Mouse (Mus musculus): ENCODE results near the gene Eml3. TPM values are rescaled to one million over a fixed set of nuclear protein-coding genes. Genes with fewer than 3 reads are reported as not detected.
"Not testable (repeated sequence)": the region's sequence is repeated elsewhere in the genome, so short reads cannot be mapped to it uniquely, and the experiment has no call there.

The Eml3 gene
- total RNA-seq, 1 experiment from 2014 or later, result 25.4 TPM

DNA sequence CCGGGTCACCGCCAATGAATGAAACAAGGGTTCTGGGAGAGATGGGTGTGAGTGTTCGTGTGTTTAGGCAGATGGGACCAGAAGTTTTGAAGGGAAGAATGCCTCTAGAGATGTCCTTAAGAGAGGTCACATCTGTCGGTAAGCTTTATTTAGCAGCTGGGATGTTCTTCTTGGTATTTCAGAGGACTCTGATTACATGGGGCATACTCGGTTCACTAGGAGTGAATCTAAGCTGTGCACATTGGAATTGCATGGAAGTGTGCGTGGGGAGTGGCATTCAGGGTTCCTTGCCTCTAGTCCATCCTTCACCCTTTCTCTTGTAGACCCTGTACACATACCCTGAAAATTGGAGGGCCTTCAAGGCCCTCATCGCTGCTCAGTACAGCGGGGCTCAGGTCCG lies 38.5 kb downstream of the Eml3 start:
- ATAC-seq (replicated peaks in 1 of 2; ENCODE audit: insufficient read depth in 1 of 2, low FRiP score in 2 of 2, low TSS enrichment in 1 of 2, low read depth in 1 of 2, poor library complexity in 2 of 2, severe bottlenecking in 2 of 2), result no peak

DNA sequence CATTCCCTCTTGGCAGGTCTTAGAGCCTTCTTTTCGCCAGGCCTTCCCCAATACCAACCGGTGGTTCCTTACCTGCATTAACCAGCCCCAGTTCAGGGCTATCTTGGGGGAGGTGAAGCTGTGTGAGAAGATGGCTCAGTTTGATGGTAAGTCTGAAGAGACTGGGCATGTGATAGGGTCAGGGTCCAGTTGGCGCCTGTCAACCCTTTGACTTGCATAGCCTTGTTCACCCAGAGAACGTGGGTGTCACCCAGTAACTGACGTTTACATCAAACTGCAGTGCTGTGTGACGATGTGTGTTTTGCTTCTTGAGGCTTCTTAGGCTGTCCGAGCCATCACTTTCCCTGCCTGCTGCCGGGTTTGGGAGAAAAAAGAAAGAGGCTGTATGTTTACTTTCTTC lies 43.1 kb downstream of the Eml3 start:
- ATAC-seq (replicated peaks in 1 of 2; ENCODE audit: insufficient read depth in 1 of 2, low FRiP score in 2 of 2, low TSS enrichment in 1 of 2, low read depth in 1 of 2, poor library complexity in 2 of 2, severe bottlenecking in 2 of 2), result not testable (repeated sequence)

DNA sequence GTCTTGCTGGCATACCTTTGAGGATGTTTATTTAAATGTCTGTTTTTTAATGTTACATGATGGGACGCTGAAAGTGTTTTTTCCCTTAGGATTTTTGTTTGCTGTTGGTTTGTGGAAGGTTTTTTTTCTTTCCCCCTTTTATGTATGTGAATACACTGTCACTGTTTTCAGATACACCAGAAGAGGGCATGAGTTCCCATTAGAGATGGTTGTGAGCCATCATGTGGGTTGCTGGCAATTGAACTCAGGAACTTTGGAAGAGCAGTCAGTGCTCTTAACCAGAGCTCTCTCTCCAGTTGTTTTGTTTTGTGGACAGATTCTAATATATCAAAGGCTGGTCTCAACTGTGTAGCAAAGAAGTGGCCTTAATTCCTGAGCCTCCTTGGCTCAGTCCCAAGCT lies 45.3 kb downstream of the Eml3 start:
- no peak for ATAC-seq (replicated peaks in 1 of 2; ENCODE audit: insufficient read depth in 1 of 2, low FRiP score in 2 of 2, low TSS enrichment in 1 of 2, low read depth in 1 of 2, poor library complexity in 2 of 2, severe bottlenecking in 2 of 2)

DNA sequence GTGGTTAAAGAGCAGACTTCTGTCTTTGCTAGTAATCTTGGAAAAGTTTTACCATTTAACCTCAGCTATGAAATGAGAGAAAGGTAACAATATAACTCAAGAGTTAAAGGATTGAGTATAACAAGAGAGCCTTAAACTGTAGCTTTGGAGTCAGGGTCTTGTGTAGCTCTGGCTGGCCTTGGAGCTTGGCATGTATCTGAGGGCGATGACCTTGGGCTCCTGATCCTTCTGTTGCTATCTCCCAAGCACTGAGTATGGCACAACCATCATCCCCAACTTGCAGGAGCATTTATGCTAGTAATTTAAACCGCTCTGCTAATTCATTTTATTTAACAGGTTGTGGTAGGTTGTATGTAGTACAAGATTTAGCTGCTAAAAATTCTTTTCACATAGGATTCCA lies 46.1 kb downstream of the Eml3 start:
- no peak for ATAC-seq (replicated peaks in 1 of 2; ENCODE audit: insufficient read depth in 1 of 2, low FRiP score in 2 of 2, low TSS enrichment in 1 of 2, low read depth in 1 of 2, poor library complexity in 2 of 2, severe bottlenecking in 2 of 2)

DNA sequence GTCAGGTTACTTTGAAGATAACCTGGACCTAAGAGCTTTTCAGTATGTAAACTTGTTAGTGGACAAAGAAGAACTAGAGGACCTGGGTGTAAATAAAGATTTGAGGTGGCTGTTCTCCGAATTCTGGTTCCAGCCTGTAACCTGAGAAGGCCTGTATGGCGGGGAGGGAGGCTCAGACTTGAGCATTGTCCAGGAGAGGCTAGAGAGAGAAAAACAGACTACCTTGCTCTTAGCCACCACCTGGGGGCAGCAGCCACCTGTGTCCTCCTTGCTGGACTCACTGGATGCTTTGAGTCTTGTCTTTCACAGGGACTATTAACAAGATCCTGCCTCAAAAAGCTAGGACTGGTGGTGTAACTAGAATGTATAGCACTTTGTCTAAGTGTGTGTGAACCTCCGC lies 47.2 kb downstream of the Eml3 start:
- peak; percentile 62 to 69; a peak in 3 of 4 replicates for ATAC-seq (replicated peaks in 1 of 2; ENCODE audit: insufficient read depth in 1 of 2, low FRiP score in 2 of 2, low TSS enrichment in 1 of 2, low read depth in 1 of 2, poor library complexity in 2 of 2, severe bottlenecking in 2 of 2)

DNA sequence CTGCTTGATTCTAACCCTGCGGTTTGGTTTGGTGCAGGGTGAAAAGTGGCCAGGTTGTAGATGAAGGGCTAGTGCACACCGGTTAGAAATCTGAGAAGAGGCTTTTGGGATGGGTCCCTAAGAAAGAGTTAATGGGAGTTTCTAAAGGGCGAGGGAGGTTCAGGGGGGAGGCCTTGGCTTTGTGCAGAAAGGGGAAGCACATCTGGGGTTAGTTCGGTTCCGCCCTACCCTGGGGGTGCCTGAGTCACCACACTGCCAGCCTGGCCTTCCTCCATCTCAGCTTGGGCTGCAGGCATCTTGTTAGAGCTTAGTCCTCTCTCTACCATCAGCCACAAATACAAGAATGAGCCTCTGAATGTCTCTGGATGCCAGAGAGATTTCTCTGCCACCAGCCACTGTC lies 51.4 kb downstream of the Eml3 start:
- peak; percentile 46 to 66 for ATAC-seq (replicated peaks in 1 of 2; ENCODE audit: insufficient read depth in 1 of 2, low FRiP score in 2 of 2, low TSS enrichment in 1 of 2, low read depth in 1 of 2, poor library complexity in 2 of 2, severe bottlenecking in 2 of 2)

DNA sequence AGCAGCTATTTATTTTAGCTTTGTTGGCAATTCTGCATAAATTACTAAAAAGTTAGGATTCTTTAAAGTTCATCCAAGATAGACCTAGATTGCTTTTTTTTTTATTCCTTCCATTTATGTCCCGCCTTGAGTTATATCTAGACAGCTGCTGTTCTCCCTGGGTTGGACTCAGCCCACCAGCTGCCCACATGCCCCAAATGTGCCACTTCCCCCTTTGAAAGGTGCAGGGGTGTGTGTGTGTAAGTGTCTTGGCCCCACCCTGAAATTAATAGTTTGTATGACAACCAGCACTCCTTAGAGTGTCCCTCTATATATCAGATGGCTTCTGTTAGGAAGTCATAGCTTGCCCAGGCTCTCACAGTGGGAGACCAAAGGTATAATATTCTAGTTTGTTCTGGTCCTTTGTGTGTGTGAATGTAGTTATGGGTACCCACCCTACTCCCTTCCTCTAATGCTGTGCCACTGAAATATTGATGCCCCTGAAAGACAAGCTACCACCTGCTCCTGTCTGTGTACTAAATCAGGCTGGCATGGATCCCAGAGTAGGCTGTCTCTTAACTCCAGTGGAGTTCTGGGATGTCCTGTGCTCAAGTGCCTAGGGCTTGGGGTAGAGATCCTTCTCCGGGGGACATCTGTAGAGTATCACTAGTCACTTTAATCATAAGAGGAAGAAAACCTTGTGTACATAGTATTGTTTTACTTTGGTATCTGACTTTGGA lies 52.3 kb downstream of the Eml3 start:
- no peak for ATAC-seq (replicated peaks in 1 of 2; ENCODE audit: insufficient read depth in 1 of 2, low FRiP score in 2 of 2, low TSS enrichment in 1 of 2, low read depth in 1 of 2, poor library complexity in 2 of 2, severe bottlenecking in 2 of 2)

DNA sequence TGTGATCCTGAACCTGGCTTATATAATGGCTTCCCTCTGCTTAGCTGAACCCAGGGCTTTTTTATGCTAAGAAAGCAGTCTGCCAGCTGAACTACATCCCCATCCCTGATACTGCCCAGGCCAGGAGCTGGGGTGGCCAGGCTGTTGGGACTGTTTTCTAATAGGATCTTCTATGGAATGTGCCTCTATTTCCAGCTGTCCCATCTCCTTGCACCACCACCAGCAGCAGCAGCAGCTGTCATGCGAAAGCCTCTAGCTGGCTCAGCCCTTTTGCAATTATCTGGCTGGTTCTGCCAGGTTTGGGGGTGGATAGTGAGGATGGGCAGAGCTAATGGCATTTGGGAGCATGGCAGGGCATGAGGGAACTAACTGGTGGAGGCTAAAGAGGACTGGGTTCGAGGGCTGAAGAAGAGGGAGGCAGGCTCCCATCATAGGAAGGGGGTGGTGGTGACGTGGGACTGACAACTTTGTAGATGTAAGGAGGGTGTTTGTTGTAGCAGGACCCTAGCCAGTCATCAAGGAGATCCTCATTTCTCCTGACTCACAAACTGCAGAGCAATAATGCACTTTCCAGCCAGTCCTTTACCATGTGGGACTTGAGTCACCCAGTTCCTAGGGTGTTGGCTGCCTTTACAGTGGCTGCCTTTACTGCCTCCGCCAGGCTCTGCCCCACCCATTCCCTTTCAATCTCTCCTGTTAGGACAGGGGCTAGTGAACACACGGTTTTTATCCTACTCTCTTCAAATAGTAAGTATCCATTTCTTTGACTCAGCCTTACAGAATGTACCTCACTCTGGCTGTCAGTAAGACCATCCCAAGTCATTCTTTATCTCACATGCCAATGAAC lies 53.2 kb downstream of the Eml3 start:
- ATAC-seq (replicated peaks in 1 of 2; ENCODE audit: insufficient read depth in 1 of 2, low FRiP score in 2 of 2, low TSS enrichment in 1 of 2, low read depth in 1 of 2, poor library complexity in 2 of 2, severe bottlenecking in 2 of 2), result no peak

DNA sequence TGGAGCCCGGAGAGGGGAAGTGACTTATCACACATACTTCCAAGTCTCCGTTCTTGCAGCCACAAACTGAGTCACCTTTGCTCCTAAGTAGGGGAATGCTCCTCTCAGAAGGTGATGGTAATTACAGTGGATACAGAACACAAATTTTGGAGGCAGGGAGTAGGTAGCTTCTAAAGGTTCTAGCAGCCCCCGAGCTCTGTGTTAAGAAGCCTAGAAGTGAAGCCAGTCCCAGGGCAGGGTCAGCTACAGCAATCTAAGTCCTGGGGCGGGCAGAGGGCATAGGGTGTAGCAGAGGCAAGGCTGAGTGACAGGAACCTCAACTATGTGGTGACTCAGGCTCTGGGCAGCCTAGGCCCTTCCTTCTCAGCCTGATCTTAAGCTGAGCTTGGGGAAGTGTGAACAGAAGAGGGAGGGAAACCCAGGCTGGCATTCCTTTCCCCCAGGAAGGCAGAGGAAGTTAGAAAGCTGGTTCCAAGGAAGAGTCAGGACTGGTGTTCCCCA lies 53.8 kb downstream of the Eml3 start:
- peak; percentile 26 to 52; a peak in 2 of 4 replicates for ATAC-seq (replicated peaks in 1 of 2; ENCODE audit: insufficient read depth in 1 of 2, low FRiP score in 2 of 2, low TSS enrichment in 1 of 2, low read depth in 1 of 2, poor library complexity in 2 of 2, severe bottlenecking in 2 of 2)

DNA sequence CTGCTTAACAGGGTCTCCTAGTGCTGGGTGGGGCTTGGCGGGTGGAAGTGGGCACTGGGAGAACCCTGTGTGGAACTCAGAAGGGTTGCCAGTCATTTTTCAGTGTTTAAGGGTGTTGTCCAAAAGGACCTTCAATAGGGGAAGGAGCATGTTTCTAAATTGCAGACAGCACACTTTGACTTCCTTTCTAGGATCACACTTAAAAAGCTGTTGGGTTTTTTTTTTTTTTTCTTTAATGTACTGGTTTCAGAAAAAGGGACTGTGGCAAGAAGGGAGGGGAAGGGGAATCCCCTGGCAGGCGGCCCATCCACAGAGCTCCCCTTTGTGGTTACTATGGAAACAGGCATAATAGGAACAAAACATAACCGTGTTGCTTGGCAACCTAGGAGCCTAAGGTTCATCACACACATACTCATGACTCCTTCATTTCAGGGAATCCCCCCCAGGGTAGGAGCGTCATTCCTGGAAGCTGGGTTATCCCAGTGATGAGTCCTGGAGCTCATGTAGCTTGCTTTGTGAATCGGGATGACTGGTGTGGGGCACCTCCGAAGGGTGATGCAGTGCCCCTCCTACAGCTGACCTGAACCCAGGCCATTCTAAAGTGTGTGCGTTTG lies 55.0 kb downstream of the Eml3 start:
- peak; percentile 80 for ATAC-seq (replicated peaks in 1 of 2; ENCODE audit: insufficient read depth in 1 of 2, low FRiP score in 2 of 2, low TSS enrichment in 1 of 2, low read depth in 1 of 2, poor library complexity in 2 of 2, severe bottlenecking in 2 of 2)

DNA sequence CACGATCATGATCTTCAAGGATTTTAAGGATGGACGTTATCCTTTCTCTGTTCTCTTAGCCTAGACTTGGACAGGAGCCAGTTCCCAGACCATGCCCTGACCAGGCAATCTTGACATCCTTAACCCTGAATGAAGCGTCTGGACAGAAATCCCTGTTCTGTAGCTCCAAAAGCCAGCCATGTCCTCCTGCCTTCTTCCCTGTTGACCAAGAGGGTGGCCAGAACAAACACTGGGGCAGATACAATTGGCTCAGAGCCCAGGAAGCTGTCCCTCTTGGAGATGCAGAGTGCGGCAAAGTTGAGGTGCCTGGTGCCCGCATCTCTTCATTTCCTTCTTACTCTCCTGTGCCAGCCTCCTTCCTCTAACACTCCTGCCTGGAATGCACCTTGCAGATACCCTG lies 56.5 kb downstream of the Eml3 start:
- no peak for ATAC-seq (replicated peaks in 1 of 2; ENCODE audit: insufficient read depth in 1 of 2, low FRiP score in 2 of 2, low TSS enrichment in 1 of 2, low read depth in 1 of 2, poor library complexity in 2 of 2, severe bottlenecking in 2 of 2)

DNA sequence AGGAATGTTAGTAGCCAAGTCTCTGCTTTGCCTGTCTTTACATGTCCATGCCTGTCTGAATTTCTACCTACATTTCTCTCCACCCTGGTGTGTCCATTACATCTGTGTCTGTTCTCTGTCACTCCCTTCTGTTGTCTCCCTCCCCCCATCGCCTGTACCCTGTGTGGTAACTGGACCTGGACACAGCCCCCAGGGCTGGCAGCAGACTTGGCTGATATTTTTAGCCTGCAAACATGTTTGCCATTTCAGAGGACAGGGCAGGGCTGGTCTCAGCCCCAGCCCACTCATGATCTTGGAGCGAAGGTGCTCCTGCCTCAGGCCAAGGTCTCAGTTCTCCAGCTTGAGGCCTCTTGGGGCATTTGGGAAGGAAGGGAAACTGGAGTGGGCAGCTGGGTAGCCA lies 58.5 kb downstream of the Eml3 start:
- no peak for ATAC-seq (replicated peaks in 1 of 2; ENCODE audit: insufficient read depth in 1 of 2, low FRiP score in 2 of 2, low TSS enrichment in 1 of 2, low read depth in 1 of 2, poor library complexity in 2 of 2, severe bottlenecking in 2 of 2)

DNA sequence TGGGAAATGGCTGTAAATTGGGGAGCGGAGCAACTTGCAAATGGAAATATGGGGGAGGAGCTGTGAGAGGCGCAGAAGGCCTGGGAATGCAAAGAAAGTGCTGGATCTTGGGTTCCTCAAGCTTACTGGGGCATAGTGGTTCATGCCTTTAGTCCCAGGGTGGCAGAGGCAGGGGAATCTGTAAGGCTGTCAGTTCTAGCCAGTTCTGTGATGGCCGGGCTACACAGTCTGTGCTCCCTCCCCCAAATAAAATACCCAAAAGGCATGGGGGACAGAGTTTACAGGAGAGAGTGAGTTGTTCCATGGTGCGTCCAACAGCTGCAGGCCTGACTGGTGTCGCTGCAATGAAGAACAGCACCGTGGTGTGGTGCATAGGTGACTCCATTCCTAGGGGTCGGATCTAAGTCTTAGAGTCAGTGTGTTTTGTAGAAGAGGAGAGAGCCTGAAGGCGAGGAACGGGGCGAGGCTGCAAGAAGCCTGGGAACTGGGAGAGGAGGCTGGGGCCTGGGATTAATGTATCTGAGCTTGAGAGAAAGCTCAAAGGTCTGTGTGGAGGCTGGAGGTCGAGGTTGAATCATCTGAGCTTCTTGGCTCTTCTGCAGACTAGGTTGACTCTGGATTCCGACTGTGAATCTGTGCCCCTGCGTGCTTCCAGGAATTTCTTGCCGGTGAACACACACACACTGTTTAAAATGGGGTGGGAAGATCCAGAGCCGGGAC lies 59.2 kb downstream of the Eml3 start:
- ATAC-seq (replicated peaks in 1 of 2; ENCODE audit: insufficient read depth in 1 of 2, low FRiP score in 2 of 2, low TSS enrichment in 1 of 2, low read depth in 1 of 2, poor library complexity in 2 of 2, severe bottlenecking in 2 of 2), result no peak

DNA sequence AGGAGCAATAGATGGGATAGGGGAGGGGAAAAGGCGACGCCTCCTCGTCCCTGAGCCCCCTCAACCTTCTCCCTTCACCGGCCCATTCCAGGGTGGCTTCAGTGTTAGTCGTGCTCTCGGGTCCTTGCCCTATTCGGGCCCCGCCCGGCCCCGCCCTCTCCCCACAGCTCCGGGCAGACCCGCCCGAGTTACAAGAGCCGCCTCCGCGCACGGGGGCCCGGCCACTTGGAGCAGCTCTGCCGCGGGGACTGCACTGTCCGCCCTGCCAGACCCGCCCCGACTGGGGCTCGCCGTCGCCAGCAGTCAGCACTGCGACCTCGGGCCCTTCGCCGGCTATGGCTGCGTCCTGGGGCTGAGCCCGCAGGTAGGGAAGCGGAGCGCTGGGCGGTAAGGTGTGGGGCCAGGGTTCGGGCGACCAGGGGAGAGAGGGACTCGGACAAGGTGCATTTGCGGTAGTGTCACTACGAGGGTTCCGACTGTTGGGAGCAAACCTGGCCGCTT lies 59.8 kb downstream of the Eml3 start, which contains the start of gene Ahnak:
Gene Ahnak (plus strand): TSS at position 219 of the 501 bp plus-strand sequence.
- peak in 1 of 2 experiments; percentile 21; a peak in 1 of 4 replicates for ATAC-seq (replicated peaks in 1 of 2; ENCODE audit: insufficient read depth in 1 of 2, low FRiP score in 2 of 2, low TSS enrichment in 1 of 2, low read depth in 1 of 2, poor library complexity in 2 of 2, severe bottlenecking in 2 of 2)

DNA sequence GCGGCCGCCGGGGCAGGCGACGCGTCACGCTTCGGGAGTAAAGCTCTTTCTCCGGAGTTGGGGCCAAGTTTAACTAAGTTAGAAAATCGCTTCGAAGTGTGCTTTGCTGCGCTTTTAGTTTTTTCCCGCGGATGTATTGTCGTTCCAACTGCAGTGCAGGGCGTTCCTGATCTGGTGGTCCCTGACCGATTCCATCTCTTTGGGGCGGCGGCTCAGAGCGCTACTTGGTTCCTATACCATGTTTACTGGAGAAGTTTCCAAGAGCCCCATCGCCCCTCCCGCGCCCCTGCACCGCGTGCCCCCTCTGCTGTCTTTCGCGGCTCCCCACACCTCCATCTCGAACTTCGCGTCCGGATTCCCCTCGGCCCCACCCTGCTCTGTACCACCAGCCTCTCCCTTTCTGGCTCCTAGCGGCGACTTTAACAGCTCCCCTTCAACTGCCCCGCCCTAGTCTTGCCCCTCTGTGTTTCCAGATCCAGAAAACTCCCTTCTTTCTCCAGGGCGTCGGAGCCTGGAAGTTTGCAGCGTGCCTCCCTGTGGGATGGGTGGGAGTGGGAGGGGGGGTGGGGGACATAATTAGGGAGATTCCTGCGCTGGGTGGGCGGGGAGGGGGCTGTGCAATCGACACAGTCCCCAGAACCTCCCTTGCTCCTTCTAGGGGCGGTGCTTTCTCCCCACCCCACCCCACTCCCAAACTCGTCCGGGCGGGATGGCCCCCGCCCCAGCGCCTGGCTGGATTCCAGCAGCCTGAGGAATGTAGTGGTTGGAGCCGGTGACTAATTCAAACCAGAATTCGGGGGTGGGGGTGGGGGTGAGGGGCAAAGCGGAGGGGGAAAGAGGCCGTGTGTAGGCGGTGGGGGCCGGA lies 60.4 kb downstream of the Eml3 start:
- peak; percentile 50 to 51; a peak in 3 of 4 replicates for ATAC-seq (replicated peaks in 1 of 2; ENCODE audit: insufficient read depth in 1 of 2, low FRiP score in 2 of 2, low TSS enrichment in 1 of 2, low read depth in 1 of 2, poor library complexity in 2 of 2, severe bottlenecking in 2 of 2)

DNA sequence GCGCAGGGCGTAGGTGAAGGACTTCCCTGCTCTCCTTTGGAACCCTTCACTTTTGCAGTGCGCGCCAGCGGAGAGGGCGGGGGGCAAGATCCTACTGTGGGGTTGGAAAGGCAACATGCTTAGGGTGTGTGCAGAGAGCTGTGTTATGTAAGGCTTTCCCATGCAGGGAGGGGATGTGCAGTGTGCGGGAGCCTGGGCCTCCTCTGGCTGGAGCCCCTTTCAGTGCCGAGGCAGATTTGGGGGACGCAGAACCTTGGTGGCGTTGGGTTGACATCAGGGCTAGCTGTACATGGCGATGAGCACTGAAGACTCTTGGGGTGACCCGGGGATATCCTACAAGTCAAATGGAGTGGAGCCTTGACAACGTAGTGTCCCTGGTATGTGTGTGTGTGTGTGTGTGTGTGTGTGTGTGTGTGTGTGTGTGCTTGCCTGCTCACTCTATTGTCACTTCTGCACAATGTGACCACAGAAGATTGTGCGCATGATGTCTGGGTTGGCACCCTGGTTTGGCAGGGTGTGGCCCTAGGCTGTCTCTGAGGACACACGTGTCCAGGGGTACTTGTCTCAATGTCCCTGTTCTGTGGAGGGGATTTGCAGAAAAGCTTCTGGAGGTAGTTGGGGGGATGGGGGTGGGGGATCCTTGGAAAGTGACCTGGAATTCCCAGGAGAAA lies 61.2 kb downstream of the Eml3 start:
- ATAC-seq (replicated peaks in 1 of 2; ENCODE audit: insufficient read depth in 1 of 2, low FRiP score in 2 of 2, low TSS enrichment in 1 of 2, low read depth in 1 of 2, poor library complexity in 2 of 2, severe bottlenecking in 2 of 2), result no peak

Data from hematopoietic stem cell, adult 5-6 weeks (primary cell).